Mouse (Mus musculus) intestine, embryonic 16.5 days (tissue): ENCODE measurements around the gene Eef1akmt3. TPM values are rescaled to one million over a fixed set of nuclear protein-coding genes. Genes with fewer than 3 reads are reported as not detected.

Source experiments
- ATAC-seq: fragments of 200-750 bp; cut with Nextera tagmentation; 2 replicates; pipeline ENCODE4 v1.8.0; 2017; ENCODE audit warnings: moderate TSS enrichment, moderate library complexity
- H3K27ac ChIP-seq: fragments of 300-500 bp; sonication (generic); 2 replicates; pipeline ENCODE4 v1.5.1; 2014; ENCODE audit warnings: mild to moderate bottlenecking, low read length
- H3K27me3 ChIP-seq: fragments of 300-500 bp; sonication (generic); replicated peaks from 2 replicates; pipeline ENCODE4 v1.6.1; 2014; ENCODE audit warnings: low read length, control low read depth, mixed read lengths; ENCODE audit not compliant: control insufficient read depth, insufficient read depth
- H3K36me3 ChIP-seq: fragments of 300-500 bp; sonication (generic); 2 replicates; pipeline ENCODE4 v1.6.1; 2014; ENCODE audit warnings: low read length, control low read depth; ENCODE audit not compliant: control insufficient read depth, insufficient read depth
- H3K4me1 ChIP-seq: fragments of 300-500 bp; sonication (generic); 2 replicates; pipeline ENCODE4 v1.6.1; 2014; ENCODE audit warnings: low read length, control low read depth, mixed read lengths; ENCODE audit not compliant: control insufficient read depth, insufficient read depth
- H3K4me2 ChIP-seq: fragments of 300-500 bp; sonication (generic); 2 replicates; pipeline ENCODE4 v1.6.1; 2014; ENCODE audit warnings: low read depth, low read length, control low read depth
- H3K4me3 ChIP-seq: fragments of 300-500 bp; sonication (generic); 2 replicates; pipeline ENCODE4 v1.5.1; 2014; ENCODE audit warnings: mild to moderate bottlenecking, low read length
- H3K9ac ChIP-seq: fragments of 300-500 bp; sonication (generic); 2 replicates; pipeline ENCODE4 v1.6.1; 2014; ENCODE audit warnings: low read depth, low read length
- H3K9me3 ChIP-seq: fragments of 300-500 bp; sonication (generic); 2 replicates; pipeline ENCODE4 v1.6.1; 2016; ENCODE audit warnings: low read length, control low read depth; ENCODE audit not compliant: control insufficient read depth
- WGBS: fragments of 180-500 bp; shearing (Covaris S2); extraction: QIAGEN DNeasy Blood & Tissue Kit; methylation state at CpG from one replicate; pipeline ENCODE4 v1.1.7; 2014; 5-methylcytosine and 5-hydroxymethylcytosine counted together
- polyA plus RNA-seq: library from polyadenylated mRNA; unstranded; fragments of >200 nt; fragmentation: Nextera tagmentation; extraction: Ambion mirVana; gene quantifications from 2 replicates; pipeline ENCODE4 v1.2.1, GENCODE M21; 2015

Gene Eef1akmt3
- polyA plus RNA-seq, 1 experiment from 2014 or later, result 0.49 TPM

- peaks cover 21% of the 10 kb centered on the region for H3K4me1 ChIP-seq
- no peaks in the 10 kb centered on the region for H3K9me3 ChIP-seq
- H3K27ac ChIP-seq, result no peak overlapping the region
- H3K27me3 ChIP-seq, result no peaks in the 10 kb centered on the region
- no peak for ATAC-seq
- H3K9ac ChIP-seq, result no peak overlapping the region
- peaks cover 35% of the 10 kb centered on the region for H3K36me3 ChIP-seq
- H3K4me3 ChIP-seq, result no peak overlapping the region
- H3K4me2 ChIP-seq, result no peak overlapping the region
- 87% methylated on average over 3 of the region's 3 CpGs for WGBS
These were observed 47.7 kb downstream of the Eef1akmt3 start for GRCm38 (mm10) chr10:126993621-126994020.

- peaks cover 29% of the 10 kb centered on the region for H3K36me3 ChIP-seq
- peaks cover 40% of the 10 kb centered on the region for H3K4me1 ChIP-seq
- no peak overlapping the region for H3K4me2 ChIP-seq
- 0 out of 2 replicates have a peak overlapping the region, but pooled peaks have one; percentile 2 for H3K9ac ChIP-seq
- no peak overlapping the region for H3K27ac ChIP-seq
- H3K4me3 ChIP-seq, result no peak overlapping the region
- no peaks in the 10 kb centered on the region for H3K27me3 ChIP-seq
- no peak for ATAC-seq
- WGBS, result 40% methylated on average over 3 of the region's 3 CpGs
- H3K9me3 ChIP-seq, result no peaks in the 10 kb centered on the region
These were observed 49.6 kb downstream of the Eef1akmt3 start for GRCm38 (mm10) chr10:126991676-126992075.

GRCm38 (mm10) chr10:126990313-126991056 lies 50.8 kb downstream of the Eef1akmt3 start:
- 53% methylated on average over 7 of the region's 7 CpGs for WGBS
- Histone ChIP-seq H3K4me2 (0 out of 2 replicates have a peak overlapping the region, but pooled peaks have one; percentile 10), H3K4me3 (no peak overlapping the region), H3K27ac (peak overlapping the region; percentile 31; the same call in 1 of the 2 replicates), H3K4me1 (peaks cover 52% of the 10 kb centered on the region), H3K27me3 (no peaks in the 10 kb centered on the region), H3K9ac (no peak overlapping the region), H3K36me3 (peaks cover 26% of the 10 kb centered on the region), H3K9me3 (no peaks in the 10 kb centered on the region)
- peak; percentile 82 for ATAC-seq

- Histone ChIP-seq H3K27me3 (no peaks in the 10 kb centered on the region), H3K27ac (peak overlapping the region; percentile 23), H3K36me3 (peaks cover 10% of the 10 kb centered on the region; the same call in 1 of the 2 replicates), H3K9ac (peak overlapping the region; percentile 43; the same call in 1 of the 2 replicates), H3K4me3 (no peak overlapping the region), H3K4me2 (no peak overlapping the region), H3K4me1 (peaks cover 69% of the 10 kb centered on the region), H3K9me3 (no peaks in the 10 kb centered on the region)
- WGBS, result 39% methylated on average over 5 of the region's 5 CpGs
- no peak for ATAC-seq
These were observed 52.7 kb downstream of the Eef1akmt3 start for GRCm38 (mm10) chr10:126988513-126989165.

GRCm38 (mm10) chr10:126987183-126988118 lies 53.9 kb downstream of the Eef1akmt3 start:
- H3K9me3 ChIP-seq, result no peaks in the 10 kb centered on the region
- no peak overlapping the region for H3K4me3 ChIP-seq
- H3K36me3 ChIP-seq, result peaks cover 3% of the 10 kb centered on the region; the same call in 1 of the 2 replicates
- peak overlapping the region; percentile 8; the same call in 1 of the 2 replicates for H3K4me2 ChIP-seq
- H3K27ac ChIP-seq, result peak overlapping the region; percentile 86
- peaks cover 81% of the 10 kb centered on the region for H3K4me1 ChIP-seq
- H3K9ac ChIP-seq, result peak overlapping the region; percentile 42
- H3K27me3 ChIP-seq, result no peaks in the 10 kb centered on the region
- no peak for ATAC-seq
- WGBS, result 51% methylated on average over 8 of the region's 8 CpGs

GRCm38 (mm10) chr10:126986541-126986961 lies 54.8 kb downstream of the Eef1akmt3 start:
- peak overlapping the region; percentile 18 for H3K4me2 ChIP-seq
- no peaks in the 10 kb centered on the region for H3K9me3 ChIP-seq
- peak overlapping the region; percentile 86 for H3K27ac ChIP-seq
- no peaks in the 10 kb centered on the region; the same call in 1 of the 2 replicates for H3K36me3 ChIP-seq
- ATAC-seq, result peak; percentile 60
- H3K4me3 ChIP-seq, result no peak overlapping the region
- peaks cover 90% of the 10 kb centered on the region for H3K4me1 ChIP-seq
- peak overlapping the region; percentile 42 for H3K9ac ChIP-seq
- 47% methylated on average over 4 of the region's 4 CpGs for WGBS
- no peaks in the 10 kb centered on the region for H3K27me3 ChIP-seq

- H3K27me3 ChIP-seq, result no peaks in the 10 kb centered on the region
- H3K4me2 ChIP-seq, result no peak overlapping the region
- H3K27ac ChIP-seq, result peak overlapping the region; percentile 86
- H3K36me3 ChIP-seq, result no peaks in the 10 kb centered on the region; the same call in 1 of the 2 replicates
- no peak for ATAC-seq
- H3K4me1 ChIP-seq, result peaks cover 94% of the 10 kb centered on the region
- H3K9me3 ChIP-seq, result no peaks in the 10 kb centered on the region
- no peak overlapping the region for H3K4me3 ChIP-seq
- 87% methylated on average over 9 of the region's 9 CpGs for WGBS
- no peak overlapping the region for H3K9ac ChIP-seq
These were observed 55.7 kb downstream of the Eef1akmt3 start for GRCm38 (mm10) chr10:126985579-126985978.

- Histone ChIP-seq H3K4me3 (no peak overlapping the region), H3K4me1 (peaks cover 89% of the 10 kb centered on the region), H3K36me3 (no peaks in the 10 kb centered on the region; the same call in 1 of the 2 replicates), H3K27ac (peak overlapping the region; percentile 68), H3K27me3 (no peaks in the 10 kb centered on the region), H3K4me2 (peak overlapping the region; percentile 1; the same call in 1 of the 2 replicates), H3K9me3 (no peaks in the 10 kb centered on the region), H3K9ac (0 out of 2 replicates have a peak overlapping the region, but pooled peaks have one; percentile 36)
- ATAC-seq, result no peak
- WGBS, result 77% methylated on average over 4 of the region's 4 CpGs
These were observed 56.2 kb downstream of the Eef1akmt3 start for GRCm38 (mm10) chr10:126985127-126985526.
